Mouse (Mus musculus) layer of hippocampus, adult 2 months (tissue): Measurements from ENCODE around the gene Gm17657. TPM values are rescaled to one million over a fixed set of nuclear protein-coding genes. Genes with fewer than 3 reads are reported as not detected.

Experiments used
- DNase-seq, 2 experiments: peaks; one replicate each; pipeline ENCODE4 v3.0.0; 2022; ENCODE audit warnings: low spot score in 2 of 2
- H3K27ac ChIP-seq: fragments of 200-600 bp; 2 replicates; pipeline ENCODE4 v1.8.1; 2022
- H3K4me3 ChIP-seq: fragments of 200-600 bp; 2 replicates; pipeline ENCODE4 v1.8.1; 2022; ENCODE audit warnings: mild to moderate bottlenecking
- CTCF ChIP-seq: fragments of 200-600 bp; conservative IDR thresholded peaks from 2 replicates; pipeline ENCODE4 v1.8.1; 2022; ENCODE audit warnings: antibody characterized with exemption, mild to moderate bottlenecking, moderate library complexity
- total RNA-seq, 2 experiments: library from RNA; stranded (reverse); gene quantifications; 2 replicates each; pipeline ENCODE4 v1.2.3; 2021

The Gm17657 gene
- total RNA-seq, 2 experiments from 2014 or later = not detected

DNA sequence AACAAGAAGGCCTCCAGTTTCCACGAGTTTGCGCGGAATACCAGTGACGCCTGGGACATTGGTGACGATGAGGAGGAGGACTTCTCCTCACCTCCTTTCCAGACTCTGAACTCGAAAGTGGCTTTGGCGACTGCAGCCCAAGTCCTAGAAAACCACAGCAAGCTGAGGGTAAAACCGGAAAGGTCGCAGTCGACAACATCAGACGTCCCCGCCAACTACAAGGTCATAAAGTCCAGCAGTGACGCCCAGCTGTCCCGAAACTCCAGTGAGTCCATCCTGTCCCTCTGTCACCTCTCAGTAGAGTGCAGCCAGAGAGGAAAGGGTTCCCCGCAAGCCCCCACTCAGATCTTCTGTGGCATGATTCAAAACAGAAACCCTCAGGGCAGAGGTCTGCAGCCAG is 19.0 kb upstream of the Gm17657 start:
- H3K27ac ChIP-seq = no peak overlapping the region
- TF ChIP-seq CTCF = no peak
- no peak for DNase-seq
- H3K4me3 ChIP-seq = no peak overlapping the region

- DNase-seq = no peak
- H3K4me3 ChIP-seq = no peak overlapping the region
- no peak for TF ChIP-seq CTCF
- H3K27ac ChIP-seq = no peak overlapping the region
Observed at GRCm38 (mm10) chr17:29565521-29565920, 16.1 kb upstream of the Gm17657 start.

DNA sequence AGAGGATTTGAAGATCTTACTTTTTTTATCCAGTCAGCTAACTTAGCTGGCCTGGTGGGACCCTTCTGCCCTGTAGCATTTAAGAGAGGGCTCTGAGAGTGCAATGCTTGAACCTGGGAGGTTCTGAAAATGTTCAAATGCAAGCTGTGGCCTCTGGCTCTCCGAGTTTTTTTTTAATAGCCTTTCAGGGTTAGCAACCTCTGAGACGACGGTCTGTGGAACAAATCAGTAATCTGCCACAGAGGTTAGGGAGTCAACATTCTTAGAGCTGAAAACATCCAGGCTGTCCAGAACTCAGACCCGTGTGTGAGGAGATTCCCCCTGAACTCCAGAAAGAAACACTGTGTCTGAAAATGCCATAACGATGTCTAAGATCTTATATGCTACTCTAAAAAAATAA is 9.0 kb upstream of the Gm17657 start:
- H3K27ac ChIP-seq = no peak overlapping the region
- DNase-seq = no peak
- TF ChIP-seq CTCF = no peak
- H3K4me3 ChIP-seq = no peak overlapping the region

GRCm38 (mm10) chr17:29556893-29557292 is 7.5 kb upstream of the Gm17657 start:
- no peak for TF ChIP-seq CTCF
- no peak for DNase-seq
- Histone ChIP-seq H3K4me3 (no peak overlapping the region), H3K27ac (no peak overlapping the region)

DNA sequence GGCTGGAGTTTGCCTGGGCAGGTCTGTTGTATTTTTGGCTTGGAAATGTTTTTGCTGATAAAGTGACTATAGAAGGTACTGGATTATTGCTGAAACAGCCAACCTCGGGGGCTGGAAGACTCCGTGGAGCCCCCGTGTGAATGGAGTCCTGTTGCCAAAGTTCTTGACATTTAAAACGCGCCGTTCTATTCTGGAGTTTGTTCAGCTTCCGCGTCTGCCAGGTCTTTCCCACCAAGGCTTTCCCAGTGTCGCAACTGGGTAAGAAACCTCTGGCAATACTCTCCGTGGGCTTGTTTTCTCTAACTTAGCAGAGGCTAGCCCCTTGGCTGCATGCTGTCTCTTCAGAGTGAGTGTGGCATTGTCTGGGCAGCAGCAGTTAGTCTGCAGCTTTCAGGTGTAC is 7.0 kb upstream of the Gm17657 start:
- no peak overlapping the region for H3K4me3 ChIP-seq
- no peak for TF ChIP-seq CTCF
- H3K27ac ChIP-seq = no peak overlapping the region
- DNase-seq = no peak

DNA sequence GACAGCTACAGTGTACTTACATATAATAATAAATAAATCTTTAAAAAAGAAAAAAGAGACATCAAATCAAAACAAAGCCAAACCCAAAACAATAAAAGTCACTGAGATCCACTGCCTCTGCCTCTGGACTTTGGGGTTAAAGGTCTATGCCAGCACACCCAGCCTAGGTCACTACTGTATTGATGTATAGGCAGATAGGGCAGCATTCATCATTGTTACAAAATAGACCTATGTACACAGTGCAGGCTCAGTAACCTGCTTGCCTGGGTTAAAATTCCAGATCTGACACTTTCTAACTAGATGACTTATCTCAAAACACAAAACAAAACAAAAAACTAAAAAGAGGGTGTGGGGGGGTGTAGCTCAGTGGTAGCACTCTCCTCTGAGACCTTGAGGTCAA is 4.7 kb upstream of the Gm17657 start:
- no peak for DNase-seq
- TF ChIP-seq CTCF = no peak
- no peak overlapping the region for H3K4me3 ChIP-seq
- H3K27ac ChIP-seq = no peak overlapping the region

DNA sequence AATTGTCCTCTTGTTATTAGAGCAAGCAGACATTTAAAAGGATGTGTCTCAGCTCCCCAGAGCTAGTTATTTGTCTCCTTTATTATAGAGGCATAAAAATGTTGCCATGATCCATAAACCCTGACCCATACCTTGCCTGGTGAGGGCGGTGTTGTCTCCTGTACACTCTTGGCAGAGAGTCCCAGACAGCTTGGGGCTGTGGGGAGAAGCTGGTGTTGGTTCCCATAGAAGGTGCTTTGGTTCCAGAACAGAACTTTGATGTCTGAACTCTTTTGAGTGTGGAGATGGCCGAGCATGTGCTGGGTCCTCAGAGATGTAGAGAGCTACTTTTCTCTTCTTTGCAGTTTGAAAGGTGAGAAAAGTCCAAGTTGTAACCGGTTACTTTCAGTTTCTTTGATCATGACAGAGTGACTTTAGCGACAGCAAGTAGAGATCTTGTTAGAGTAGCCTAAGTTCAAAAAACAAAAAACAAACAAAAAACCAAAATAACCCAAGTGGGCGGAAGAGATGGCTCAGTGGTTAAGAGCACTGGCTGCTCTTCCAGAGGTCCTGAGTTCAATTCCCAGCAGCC is 2.8 kb upstream of the Gm17657 start, which contains the start of gene Tmem217:
TSS of gene Tmem217 (minus strand) at position 224 of the 571 bp plus-strand sequence.
- Histone ChIP-seq H3K4me3 (no peak within 1 kb of the TSS; the same call in 1 of the 2 replicates), H3K27ac (no peak within 1 kb of the TSS)
- no peak for DNase-seq
- no peak for TF ChIP-seq CTCF

GRCm38 (mm10) chr17:29551019-29551418 is 1.6 kb upstream of the Gm17657 start:
- no peak for TF ChIP-seq CTCF
- H3K27ac ChIP-seq = no peak overlapping the region
- no peak overlapping the region; the same call in 1 of the 2 replicates for H3K4me3 ChIP-seq

DNA sequence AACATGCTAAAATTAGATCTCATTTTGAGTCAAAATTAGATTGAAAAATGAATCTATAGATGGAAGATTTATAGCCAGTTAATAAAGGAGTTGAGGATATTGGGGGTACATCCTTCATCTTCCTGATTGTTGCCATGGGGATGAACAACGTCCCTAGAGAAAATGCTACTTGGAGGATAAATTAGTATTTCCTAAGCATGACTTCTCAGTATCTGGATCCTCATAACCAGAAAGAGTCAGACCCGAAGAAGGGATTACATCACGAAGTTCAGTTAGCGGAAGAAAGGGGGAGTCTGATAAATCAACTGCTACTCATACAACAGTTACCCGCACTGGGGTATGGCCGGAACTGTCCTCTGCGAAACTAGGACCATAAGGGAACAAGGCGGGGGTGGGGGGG is 444 bp downstream of the Gm17657 start:
- peak overlapping the region; percentile 81; the same call in 1 of the 2 replicates for H3K4me3 ChIP-seq
- no peak overlapping the region for H3K27ac ChIP-seq
- TF ChIP-seq CTCF = no peak
- DNase-seq = no peak

More at GRCm38 (mm10) chr17:29551019-29551418, 1.6 kb upstream of the Gm17657 start:
- no peak for DNase-seq

- no peak for TF ChIP-seq CTCF
- H3K27ac ChIP-seq = no peak overlapping the region
- no peak overlapping the region for H3K4me3 ChIP-seq
- no peak for DNase-seq
Observed at GRCm38 (mm10) chr17:29548494-29548893, 944 bp downstream of the Gm17657 start.

- Histone ChIP-seq H3K4me3 (no peak overlapping the region), H3K27ac (no peak overlapping the region)
- no peak for DNase-seq
- TF ChIP-seq CTCF = no peak
Observed at GRCm38 (mm10) chr17:29545241-29545640, 4.2 kb downstream of the Gm17657 start.

DNA sequence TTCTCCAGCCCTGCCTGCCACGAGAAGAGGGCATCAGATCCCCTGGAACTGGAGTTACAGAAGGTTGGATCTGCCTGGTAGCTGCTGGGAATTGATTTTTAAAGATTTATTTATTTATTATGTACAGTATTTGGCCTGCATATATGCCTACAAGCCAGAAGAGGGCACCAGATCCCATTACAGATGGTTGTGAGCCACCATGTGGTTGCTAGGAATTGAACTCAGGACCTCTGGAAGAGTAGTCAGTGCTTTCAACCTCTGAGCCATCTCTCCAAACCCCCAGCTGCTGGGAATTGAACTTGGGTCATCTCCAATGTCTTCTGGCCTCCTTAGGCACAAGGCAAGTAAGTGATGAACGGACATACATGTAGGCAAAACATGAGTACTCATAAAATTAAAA is 5.4 kb downstream of the Gm17657 start:
- Histone ChIP-seq H3K4me3 (no peak overlapping the region), H3K27ac (no peak overlapping the region)
- DNase-seq = no peak
- peak; percentile 28 for TF ChIP-seq CTCF

DNA sequence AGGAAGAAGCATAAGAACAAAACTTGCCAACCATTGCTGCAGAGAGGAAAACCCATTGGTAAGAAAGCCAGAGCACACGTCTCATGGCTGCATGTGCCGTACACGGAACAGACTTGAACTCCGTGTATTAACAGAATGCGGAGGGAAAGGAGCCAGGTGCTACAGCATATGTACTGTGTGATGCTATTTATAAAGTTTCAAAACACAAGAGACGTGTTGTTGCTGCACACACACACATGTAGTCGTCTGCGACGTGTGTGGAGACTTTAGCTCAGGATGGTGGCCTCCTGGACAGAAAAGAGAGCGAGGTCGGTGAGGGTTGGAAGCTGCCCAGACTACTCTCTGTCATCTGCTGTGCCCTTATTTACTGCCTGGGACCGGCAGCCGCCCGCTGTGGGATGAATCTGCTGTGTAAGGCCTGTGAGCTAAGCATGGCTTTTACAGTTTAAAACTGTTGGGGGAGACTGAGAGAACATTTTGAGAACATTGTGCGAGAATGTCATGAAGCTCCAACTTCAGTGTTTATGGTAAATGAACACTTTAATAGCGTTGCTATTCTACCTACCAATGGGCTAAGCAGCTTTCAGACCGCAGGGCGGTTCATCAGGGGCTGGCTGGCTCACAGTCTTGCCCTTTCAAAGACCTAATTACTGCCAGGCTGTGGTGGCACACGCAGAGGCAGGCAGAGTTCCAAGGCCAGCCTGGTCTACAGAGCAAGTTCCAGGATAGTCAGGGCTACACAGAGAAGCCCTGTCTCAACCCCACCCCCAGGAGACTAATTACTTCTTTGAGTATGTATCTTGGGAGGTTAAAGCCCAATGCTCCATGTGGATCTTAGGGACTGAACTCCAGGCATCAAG is 6.4 kb downstream of the Gm17657 start:
- DNase-seq = peak in 1 of 2 experiments; percentile 27

More for the DNA sequence above, 6.4 kb downstream of the Gm17657 start:
- no peak for TF ChIP-seq CTCF
- Histone ChIP-seq H3K4me3 (no peak overlapping the region), H3K27ac (peak overlapping the region; percentile 33; the same call in 1 of the 2 replicates)
